Mouse (Mus musculus) heart, adult 9 months (tissue): ENCODE results near the gene Asprv1.
A peak's percentile ranks its signal among the peaks of the same experiment; 100 is the strongest.

Experiments used
- DNase-seq, 2 experiments: peaks; one replicate each; pipeline ENCODE4 v3.0.0; 2022; ENCODE audit warnings: low spot score in 2 of 2

Gene Asprv1

DNA sequence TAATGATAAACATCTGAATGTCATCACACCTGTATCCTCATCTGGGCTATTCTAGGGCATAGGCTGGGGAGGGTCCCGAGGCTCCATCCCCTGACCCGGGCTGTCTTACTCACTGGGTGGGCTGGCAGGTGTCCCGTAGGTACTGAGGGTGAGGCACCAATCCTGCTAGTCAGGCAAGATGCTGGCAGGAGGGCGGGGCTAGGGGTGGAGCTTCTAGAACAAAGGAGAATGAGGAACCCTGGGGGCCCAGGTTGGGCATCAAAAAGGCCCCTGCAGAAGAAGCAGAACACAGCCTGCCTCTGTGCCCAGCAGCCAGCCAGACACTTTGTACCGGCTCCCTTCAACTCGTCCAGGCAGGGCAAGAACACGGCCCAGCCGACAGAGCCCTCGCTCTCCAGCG, at the start of gene Asprv1:
Gene Asprv1 (plus strand): TSS at position 219 of the 400 bp plus-strand sequence.
- DNase-seq, result no peak

DNA sequence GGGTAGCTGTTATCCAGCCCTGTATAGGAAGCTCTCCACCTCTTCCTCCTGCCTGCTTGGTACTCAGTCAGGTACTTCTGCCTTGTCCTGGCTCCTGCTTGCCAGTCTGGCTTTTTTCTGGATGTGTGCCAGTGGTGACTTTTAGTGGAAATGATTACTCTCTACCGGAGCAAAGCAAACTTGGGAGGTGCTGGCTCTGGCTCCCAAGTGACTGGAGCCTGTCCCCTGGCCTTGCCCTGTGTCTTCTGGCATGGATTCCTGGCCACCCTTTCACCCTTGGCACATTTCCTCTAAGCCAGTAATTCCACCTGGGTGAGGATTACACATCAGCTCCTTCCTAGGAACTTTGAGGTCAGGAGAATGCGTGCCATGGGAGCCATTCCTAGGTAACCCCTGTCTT, 49.6 kb upstream of the Asprv1 start:
- no peak for DNase-seq

DNA sequence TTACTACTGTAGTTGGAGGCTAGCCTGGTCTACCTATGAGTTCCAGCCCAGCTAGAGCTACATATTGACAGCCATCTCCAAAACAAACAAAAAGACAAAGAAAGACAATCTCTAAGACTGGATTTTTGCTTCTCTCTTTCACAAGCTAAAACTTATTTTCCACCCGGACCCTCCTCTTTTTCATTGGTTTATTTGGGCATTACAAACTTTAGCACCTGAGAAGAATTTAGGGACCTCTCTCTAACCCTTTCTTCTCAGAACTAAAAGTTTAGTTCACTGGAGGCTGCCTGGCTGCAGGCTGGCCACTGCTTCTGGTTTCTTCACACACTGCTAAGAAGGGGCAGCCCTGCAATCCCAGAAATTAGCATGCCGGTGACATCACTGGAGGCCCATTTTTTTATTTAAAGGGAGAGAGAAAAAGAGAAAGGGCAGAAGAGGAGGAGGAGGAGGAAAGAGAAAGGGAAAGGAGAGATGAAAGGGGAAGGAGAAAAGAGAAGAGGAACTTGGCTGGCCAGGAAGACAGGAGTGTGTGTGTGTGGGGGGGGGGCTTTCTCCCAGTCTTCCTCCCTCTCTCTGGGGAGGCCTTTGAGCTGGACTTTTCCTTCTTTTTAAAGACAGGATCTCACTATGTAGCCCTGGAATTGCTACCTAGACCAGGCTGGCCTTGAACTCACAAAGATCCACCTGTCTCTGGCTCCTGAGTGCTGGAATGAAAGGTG, 48.7 kb upstream of the Asprv1 start:
- DNase-seq, result no peak

DNA sequence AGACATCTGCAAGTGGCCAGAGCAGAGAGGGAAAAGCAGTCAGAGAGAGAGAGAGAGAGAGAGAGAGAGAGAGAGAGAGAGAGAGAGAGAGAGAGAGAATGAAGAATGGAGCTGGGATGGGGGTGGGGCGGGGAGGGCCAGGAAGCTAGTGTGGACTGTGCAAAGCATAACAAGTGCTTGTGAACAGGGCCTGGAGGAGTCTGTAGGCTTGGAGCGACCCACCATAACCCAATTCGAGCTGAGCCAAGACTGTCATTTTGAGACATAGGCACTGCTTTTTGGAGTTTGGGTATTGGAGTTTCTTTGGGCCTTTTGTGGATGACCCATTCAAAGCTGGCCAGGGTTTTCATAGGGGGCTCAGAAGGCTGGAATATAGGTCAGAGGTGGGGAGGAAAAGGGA, 48.0 kb upstream of the Asprv1 start:
- DNase-seq, result no peak

GRCm38 (mm10) chr6:86583141-86583540, 44.8 kb upstream of the Asprv1 start:
- no peak for DNase-seq

DNA sequence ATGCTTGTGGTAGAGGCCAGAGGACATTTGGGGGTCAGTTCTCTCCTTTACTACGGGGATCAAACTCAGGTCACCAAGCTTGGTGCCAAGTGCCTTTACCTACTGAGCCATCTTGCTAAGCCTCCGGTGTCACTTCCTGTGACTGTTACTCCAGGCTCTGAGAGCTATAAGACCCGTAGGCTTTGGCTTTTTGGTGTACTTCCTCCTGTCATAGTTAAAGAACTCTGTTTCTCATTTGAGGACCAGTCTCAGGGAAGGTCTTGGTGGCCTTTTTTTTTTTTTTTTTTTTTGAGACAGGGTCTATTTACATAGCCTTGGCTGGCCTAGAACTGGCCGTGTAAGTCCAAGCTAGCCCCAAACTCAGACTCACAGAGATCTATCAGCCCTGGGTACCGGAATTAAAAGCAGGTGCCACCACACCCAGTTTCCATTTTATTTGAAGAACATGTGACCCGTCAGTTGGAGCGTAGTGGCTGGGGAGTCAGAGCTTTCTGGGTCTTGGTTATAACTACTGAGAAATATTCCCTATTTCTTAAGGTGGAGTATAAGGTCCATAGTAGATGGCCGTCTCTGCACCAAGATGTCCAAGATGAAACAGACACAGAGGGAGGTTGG, 44.3 kb upstream of the Asprv1 start:
- no peak for DNase-seq

- DNase-seq, result peak in 1 of 2 experiments; percentile 54
Observed at GRCm38 (mm10) chr6:86584296-86585015, 43.5 kb upstream of the Asprv1 start.

DNA sequence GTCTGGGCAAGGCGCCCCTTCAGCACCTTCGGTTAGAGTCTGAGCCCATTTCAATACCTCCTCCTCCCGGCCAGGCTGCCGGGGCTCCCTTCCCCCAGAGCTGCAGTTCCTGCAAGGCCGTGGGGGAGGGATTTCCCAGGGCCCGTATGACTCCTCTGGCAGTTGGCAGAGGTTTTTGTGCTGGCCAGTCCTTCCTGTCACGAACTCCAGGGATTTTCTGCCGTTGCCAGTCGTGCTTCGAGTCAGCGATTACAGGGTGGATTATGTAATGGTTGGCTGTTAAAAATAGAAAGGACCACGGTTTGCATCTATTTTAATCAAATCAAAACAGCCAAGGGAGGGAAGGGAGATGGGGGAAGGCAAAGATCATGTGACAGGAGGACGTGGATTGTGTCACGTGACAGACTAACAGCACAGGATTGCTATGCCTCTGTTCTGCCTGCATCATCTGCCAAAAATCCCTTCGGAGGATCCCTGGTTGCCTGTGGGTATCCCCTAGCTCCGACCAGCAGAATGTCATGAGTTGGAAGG, 42.8 kb upstream of the Asprv1 start:
- DNase-seq, result peak; percentile 96 to 98

DNA sequence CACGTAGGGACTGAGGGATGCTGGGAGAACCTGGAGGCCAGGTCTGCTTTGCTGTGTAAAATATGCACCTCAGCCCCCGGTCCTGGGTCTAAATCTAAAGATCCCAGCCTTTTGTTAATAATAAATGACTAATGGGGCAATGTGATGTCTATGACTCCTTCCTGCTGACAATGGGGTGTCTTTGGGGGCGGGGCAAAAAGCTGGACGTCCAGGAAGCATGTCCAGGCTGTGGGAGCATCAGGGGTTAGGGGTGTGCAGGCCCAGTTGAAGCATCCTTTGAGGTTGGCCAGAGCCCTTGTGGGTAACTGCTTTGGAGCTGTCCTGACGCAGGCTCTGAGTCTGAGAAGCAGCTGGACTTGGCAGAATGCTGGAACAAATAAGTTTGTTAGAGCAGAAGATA, 41.9 kb upstream of the Asprv1 start:
- DNase-seq, result no peak

DNA sequence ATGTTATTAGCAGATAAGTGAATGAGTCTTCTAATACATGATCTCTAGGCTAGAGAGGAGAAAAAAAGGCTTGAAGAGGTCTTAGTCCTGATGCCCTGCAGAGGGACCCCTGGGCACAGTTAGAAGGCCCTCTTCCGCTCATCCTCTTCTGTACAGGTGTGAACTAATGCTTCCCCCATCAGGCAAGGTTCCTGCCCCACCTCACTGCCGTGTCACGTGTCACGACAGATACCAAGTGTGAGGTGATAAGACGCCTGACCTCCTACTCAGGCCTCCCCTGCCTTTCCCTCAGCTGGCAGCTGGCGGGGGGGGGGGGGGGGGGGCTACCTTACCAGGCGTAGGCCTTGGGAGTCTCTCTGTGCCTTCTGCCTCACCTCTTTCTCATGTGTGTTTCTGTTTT, 39.5 kb upstream of the Asprv1 start:
- DNase-seq, result no peak

GRCm38 (mm10) chr6:86593146-86593897, 34.6 kb upstream of the Asprv1 start:
- no peak for DNase-seq

DNA sequence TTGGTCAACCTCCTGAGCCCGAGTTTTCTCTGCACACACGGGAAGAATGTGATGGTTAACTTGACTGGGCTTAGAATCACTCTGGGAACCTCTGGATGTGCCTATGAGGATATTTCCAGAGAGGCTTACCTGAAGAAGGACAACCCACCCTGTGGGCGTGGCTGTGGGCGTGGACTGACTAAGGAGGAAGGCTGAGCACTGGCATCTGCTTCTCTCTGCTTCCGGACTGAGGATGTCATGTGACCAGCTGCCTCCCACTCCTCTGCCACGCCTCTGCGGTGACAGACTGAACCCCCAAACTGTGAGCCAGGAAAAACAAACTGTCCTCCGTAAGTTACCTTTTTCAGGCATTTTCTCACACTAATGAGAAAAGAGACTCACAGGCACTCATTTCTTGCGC, 33.3 kb upstream of the Asprv1 start:
- DNase-seq, result no peak

- no peak for DNase-seq
Observed at GRCm38 (mm10) chr6:86595865-86596440, 32.0 kb upstream of the Asprv1 start.

- DNase-seq, result no peak
Observed at GRCm38 (mm10) chr6:86598742-86599193, 29.2 kb upstream of the Asprv1 start.

DNA sequence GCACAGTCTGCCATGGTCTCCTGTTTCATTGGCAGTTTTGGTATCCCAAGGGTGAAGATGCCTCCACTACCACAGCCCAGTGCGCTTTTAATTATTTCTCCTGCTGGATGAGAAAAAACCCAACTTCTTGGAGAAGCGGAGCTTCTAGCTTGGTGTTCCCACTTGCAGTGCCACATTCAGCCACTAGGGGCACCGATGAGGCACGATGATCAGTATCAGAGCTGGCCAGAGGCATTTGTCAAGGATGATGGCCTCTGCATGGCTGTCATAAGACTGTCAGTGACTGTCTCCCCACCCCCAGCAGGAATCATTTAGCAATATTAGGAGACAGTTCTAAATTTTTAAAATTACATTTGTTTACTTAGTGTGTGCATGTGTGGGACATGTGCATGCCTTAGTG, 28.8 kb upstream of the Asprv1 start:
- peak; percentile 31 to 80 for DNase-seq

DNA sequence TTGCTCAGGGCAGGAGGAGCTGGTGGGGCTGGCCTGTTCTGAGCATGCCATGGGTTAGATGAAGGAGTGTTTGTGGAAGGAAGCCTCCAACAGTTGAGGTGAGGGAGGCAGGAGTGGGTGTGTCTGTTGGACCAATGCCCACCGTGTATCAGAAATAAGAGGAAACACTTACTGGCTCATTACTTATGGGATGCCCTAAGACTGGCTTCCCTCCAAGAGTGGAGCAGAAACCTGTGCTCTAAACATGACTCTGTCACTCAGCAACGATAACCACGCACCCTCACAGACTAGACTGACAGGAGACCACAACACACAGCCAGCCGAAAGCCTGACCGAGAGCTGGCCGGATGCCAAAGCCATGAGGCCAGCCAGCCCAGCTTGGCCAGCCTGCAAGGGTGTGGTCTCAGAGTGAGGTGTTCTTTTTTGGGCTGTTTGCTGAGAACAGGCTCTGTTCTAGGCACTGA, 28.0 kb upstream of the Asprv1 start:
- DNase-seq, result peak; percentile 55 to 73

- no peak for DNase-seq
Observed at GRCm38 (mm10) chr6:86605260-86605659, 22.7 kb upstream of the Asprv1 start.

DNA sequence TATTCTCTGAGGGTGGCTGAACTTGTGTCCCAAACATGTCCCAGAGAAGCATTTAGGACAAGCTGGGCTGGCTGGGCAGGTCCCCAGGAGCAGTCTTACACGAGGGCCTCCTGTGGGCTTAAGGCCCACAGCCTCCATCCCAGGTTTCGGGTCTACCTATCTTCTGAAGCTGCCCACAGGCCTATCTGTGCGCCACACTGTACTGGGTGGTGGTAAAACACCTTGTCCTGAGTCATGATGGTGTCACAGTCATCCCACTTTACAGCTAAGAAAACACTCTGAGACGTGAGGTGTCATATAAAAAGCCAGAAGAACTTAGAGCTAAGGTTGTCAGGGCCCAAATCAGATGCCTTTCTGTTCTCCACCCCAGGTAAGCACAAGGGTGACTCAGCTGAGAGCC, 21.7 kb upstream of the Asprv1 start:
- no peak for DNase-seq

DNA sequence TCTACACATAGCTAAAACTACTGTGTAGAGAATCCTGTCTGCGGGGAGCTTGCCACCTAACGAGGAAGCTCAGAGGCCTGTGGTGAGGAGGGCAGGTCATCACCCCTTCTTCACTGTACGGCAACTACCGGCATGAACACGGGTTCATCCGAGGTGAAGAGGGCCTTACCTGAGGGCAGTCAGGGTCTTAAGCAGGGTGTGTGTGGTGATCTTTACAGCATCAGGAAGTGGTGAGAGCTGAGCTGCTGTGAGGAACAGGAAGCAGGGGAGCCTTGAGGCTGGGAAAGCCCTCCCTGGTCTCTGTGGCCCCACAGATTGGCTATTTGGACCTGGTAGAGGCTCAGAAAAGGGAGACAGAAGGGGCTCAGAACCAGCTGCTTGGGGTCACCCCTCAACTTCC, 20.5 kb upstream of the Asprv1 start:
- no peak for DNase-seq

- DNase-seq, result no peak
Observed at GRCm38 (mm10) chr6:86609235-86609634, 18.7 kb upstream of the Asprv1 start.

GRCm38 (mm10) chr6:86610714-86611113, 17.2 kb upstream of the Asprv1 start:
- no peak for DNase-seq
